Mouse (Mus musculus): ENCODE measurements at regions not wholly inside any gene's neighbourhood (a gene's known extent, or its start where the extent isn't known, plus 50 kb on each side); places are given as distances from the start of the nearest gene placed in this dataset.

GRCm38 (mm10) chr10:96924266-96924672 lies 307.5 kb downstream of the Btg1 start:
- 71% methylated on average over 2 of the region's 2 CpGs for WGBS
- Histone ChIP-seq H3K4me3 (replicated peaks; ENCODE audit: extremely low read depth, low read depth, low read length) (no peak overlapping the region), H3K4me1 (ENCODE audit: control insufficient read depth, insufficient read depth, low read length) (no peaks in the 10 kb centered on the region)
- DNase-seq = no peak
- TF ChIP-seq CTCF (IDR thresholded peaks at IDR 0.05; ENCODE audit: insufficient read depth, low read length) = no peak
- no peak for TF ChIP-seq POLR2A (IDR thresholded peaks at IDR 0.05; ENCODE audit: borderline replicate concordance, extremely low read depth, low read depth, low read length)

GRCm38 (mm10) chr10:96924722-96925121 lies 307.9 kb downstream of the Btg1 start:
- peak; percentile 8 for DNase-seq
- TF ChIP-seq POLR2A (IDR thresholded peaks at IDR 0.05; ENCODE audit: borderline replicate concordance, extremely low read depth, low read depth, low read length) = no peak
- no peak for TF ChIP-seq CTCF (IDR thresholded peaks at IDR 0.05; ENCODE audit: insufficient read depth, low read length)

DNA sequence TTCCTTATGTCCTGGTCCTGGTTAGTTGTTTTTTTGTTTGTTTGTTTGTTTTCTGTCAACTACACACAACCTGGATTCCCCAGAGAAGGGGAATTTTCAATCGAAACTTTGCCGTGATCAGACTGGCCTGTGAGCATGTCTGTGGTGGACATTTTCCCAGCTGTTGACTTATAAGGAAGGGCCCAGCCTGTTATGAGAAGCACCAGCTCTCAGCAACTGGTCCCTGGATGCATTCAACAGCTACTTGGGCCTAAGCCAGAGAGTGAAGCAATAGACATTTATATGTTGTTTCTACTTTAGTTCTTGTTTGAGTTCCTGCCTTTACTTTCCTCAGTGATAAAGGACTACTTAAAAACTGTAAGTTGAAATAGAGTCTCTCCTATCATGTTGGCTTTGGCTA lies 309.0 kb downstream of the Btg1 start:
- no peak overlapping the region for H3K4me3 ChIP-seq (replicated peaks; ENCODE audit: extremely low read depth, low read depth, low read length)

More at GRCm38 (mm10) chr10:96924722-96925121, 307.9 kb downstream of the Btg1 start:
- WGBS = 60% methylated on average over 4 of the region's 4 CpGs
- H3K4me1 ChIP-seq (ENCODE audit: control insufficient read depth, insufficient read depth, low read length) = no peaks in the 10 kb centered on the region
- no peak overlapping the region for H3K4me3 ChIP-seq (replicated peaks; ENCODE audit: extremely low read depth, low read depth, low read length)

DNA sequence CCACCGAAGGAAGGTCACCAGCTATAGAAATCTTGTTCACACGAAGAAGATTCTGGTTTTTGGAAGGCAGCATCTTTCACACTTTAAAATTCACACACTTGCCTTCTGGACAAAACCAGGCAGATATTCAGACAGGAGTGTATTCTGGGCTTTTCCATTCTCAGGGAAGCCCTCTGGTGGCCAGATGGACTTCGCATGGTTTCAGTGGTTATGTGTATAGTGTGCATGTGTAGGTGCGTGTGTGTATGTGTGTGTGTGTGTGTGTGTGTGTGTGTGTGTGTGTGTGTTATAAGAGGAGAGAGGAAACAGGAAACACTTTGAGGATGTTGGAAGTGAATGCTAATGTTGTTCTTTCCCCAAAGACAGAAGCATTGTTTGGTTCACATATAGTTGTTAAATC lies 317.9 kb downstream of the Btg1 start:
- Histone ChIP-seq H3K4me1 (ENCODE audit: control insufficient read depth, insufficient read depth, low read length) (no peaks in the 10 kb centered on the region), H3K4me3 (replicated peaks; ENCODE audit: extremely low read depth, low read depth, low read length) (no peak overlapping the region)
- DNase-seq = peak; percentile 55
- WGBS = 42% methylated on average over 4 of the region's 4 CpGs
- TF ChIP-seq CTCF (IDR thresholded peaks at IDR 0.05; ENCODE audit: insufficient read depth, low read length) (peak; percentile 49; the same call in 1 of the 2 replicates), POLR2A (IDR thresholded peaks at IDR 0.05; ENCODE audit: borderline replicate concordance, extremely low read depth, low read depth, low read length) (no peak)

More for the DNA sequence above, 309.0 kb downstream of the Btg1 start:
- no peak for DNase-seq
- H3K4me1 ChIP-seq (ENCODE audit: control insufficient read depth, insufficient read depth, low read length) = no peaks in the 10 kb centered on the region
- 62% methylated on average over 2 of the region's 2 CpGs for WGBS
- TF ChIP-seq POLR2A (IDR thresholded peaks at IDR 0.05; ENCODE audit: borderline replicate concordance, extremely low read depth, low read depth, low read length) (no peak), CTCF (IDR thresholded peaks at IDR 0.05; ENCODE audit: insufficient read depth, low read length) (no peak)

GRCm38 (mm10) chr10:96940887-96941518 lies 324.2 kb downstream of the Btg1 start:
- TF ChIP-seq POLR2A (IDR thresholded peaks at IDR 0.05; ENCODE audit: borderline replicate concordance, extremely low read depth, low read depth, low read length) = no peak
- no peak overlapping the region for H3K4me3 ChIP-seq (replicated peaks; ENCODE audit: extremely low read depth, low read depth, low read length)
- no peaks in the 10 kb centered on the region for H3K4me1 ChIP-seq (ENCODE audit: control insufficient read depth, insufficient read depth, low read length)
- 95% methylated on average over 6 of the region's 6 CpGs for WGBS
- DNase-seq = no peak

GRCm38 (mm10) chr10:96944229-96944628 lies 327.4 kb downstream of the Btg1 start:
- 95% methylated on average over 7 of the region's 7 CpGs for WGBS
- no peak for DNase-seq
- TF ChIP-seq CTCF (IDR thresholded peaks at IDR 0.05; ENCODE audit: insufficient read depth, low read length) = no peak
- TF ChIP-seq POLR2A (IDR thresholded peaks at IDR 0.05; ENCODE audit: borderline replicate concordance, extremely low read depth, low read depth, low read length) = no peak
- H3K4me3 ChIP-seq (replicated peaks; ENCODE audit: extremely low read depth, low read depth, low read length) = no peak overlapping the region
- H3K4me1 ChIP-seq (ENCODE audit: control insufficient read depth, insufficient read depth, low read length) = peaks cover 3% of the 10 kb centered on the region; the same call in 1 of the 2 replicates

DNA sequence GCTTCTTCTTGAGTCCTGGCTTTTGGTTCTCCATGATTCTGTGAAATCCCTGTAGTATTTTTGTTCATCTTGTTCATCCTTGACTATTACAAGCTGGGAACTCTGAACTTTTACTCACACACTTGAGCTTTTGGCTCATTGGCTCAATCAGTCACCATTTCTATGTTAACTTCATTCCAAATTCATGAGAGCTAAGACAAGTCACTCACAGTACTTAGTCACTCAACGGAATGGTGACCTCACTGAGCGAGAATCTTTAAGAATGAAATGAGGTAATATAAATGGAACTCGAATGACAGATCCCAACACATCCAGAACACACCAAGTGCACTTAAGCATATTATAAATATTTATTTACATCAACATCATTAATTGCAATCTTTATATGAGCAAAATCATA lies 331.2 kb downstream of the Btg1 start:
- 75% methylated on average over 3 of the region's 3 CpGs for WGBS
- no peak for DNase-seq
- TF ChIP-seq POLR2A (IDR thresholded peaks at IDR 0.05; ENCODE audit: borderline replicate concordance, extremely low read depth, low read depth, low read length) = no peak
- Histone ChIP-seq H3K4me1 (ENCODE audit: control insufficient read depth, insufficient read depth, low read length) (peaks cover 3% of the 10 kb centered on the region; the same call in 1 of the 2 replicates), H3K4me3 (replicated peaks; ENCODE audit: extremely low read depth, low read depth, low read length) (no peak overlapping the region)

DNA sequence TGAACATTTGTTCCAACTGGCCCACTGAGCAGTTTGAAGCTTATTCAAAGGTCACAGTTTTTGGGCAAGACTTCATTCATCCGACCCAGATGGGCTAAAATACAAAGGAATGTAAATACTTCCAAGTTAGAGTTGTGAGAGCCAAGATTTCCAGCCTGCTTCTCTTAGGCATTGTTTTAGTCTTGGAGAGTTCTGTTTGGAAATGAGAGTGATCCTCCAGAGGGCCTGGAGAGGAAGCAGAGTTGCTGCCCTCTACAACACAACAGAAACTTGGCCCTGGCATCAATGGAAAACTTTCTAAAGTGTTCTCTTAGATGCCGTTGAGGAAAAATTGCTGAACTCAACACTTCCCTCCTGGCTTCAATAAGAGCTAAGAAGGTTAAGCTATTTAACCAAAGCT lies 332.1 kb downstream of the Btg1 start:
- no peak for DNase-seq
- WGBS = 18% methylated on average over 2 of the region's 2 CpGs
- TF ChIP-seq CTCF (IDR thresholded peaks at IDR 0.05; ENCODE audit: insufficient read depth, low read length) (no peak), POLR2A (IDR thresholded peaks at IDR 0.05; ENCODE audit: borderline replicate concordance, extremely low read depth, low read depth, low read length) (no peak)
- H3K4me3 ChIP-seq (replicated peaks; ENCODE audit: extremely low read depth, low read depth, low read length) = no peak overlapping the region
- peaks cover 3% of the 10 kb centered on the region; the same call in 1 of the 2 replicates for H3K4me1 ChIP-seq (ENCODE audit: control insufficient read depth, insufficient read depth, low read length)

DNA sequence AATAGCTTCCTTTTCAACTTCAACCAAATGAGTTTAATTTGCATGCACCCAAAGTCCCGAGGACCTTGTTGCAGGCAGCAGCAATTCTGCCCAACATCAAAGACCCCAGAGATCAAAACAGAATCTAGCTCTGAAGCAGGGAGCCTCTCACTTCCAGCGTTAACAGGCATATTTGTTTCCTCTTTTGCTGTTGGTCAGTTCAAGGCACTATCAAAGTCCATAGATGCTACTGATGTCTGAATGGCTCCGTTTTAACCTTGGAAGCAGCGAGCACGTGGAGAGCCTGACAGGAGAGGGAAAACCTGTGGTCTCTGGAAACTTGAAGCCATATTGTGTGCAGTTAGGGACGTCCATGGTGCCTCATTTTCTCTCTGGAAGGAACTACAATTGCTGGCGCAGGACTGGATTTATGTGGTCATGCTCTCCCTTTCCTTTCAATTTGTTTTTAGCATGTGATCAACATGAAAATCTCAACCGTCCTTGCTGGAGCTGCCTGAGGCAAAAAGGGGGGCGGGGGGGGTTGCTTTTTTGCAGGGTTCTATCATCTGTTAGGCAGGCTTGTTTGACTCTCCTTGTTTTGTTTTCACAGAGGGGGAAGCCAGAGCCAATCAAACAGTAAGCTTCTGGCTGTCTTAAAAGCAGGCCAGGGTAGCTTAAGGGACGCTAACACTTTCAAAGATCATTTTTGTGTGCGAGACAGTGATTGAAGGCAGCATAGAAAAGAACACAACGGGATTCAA lies 338.4 kb downstream of the Btg1 start:
- 42% methylated on average over 12 of the region's 12 CpGs for WGBS
- Histone ChIP-seq H3K4me3 (replicated peaks; ENCODE audit: extremely low read depth, low read depth, low read length) (no peak overlapping the region), H3K4me1 (ENCODE audit: control insufficient read depth, insufficient read depth, low read length) (peaks cover 2% of the 10 kb centered on the region; the same call in 1 of the 2 replicates)
- no peak for DNase-seq
- TF ChIP-seq POLR2A (IDR thresholded peaks at IDR 0.05; ENCODE audit: borderline replicate concordance, extremely low read depth, low read depth, low read length) = no peak
- no peak for TF ChIP-seq CTCF (IDR thresholded peaks at IDR 0.05; ENCODE audit: insufficient read depth, low read length)

All from lung, adult 2 months (tissue).